Mouse (Mus musculus) intestine, embryonic 14.5 days (tissue): ENCODE measurements around the gene Gm45623. TPM values are rescaled to one million over a fixed set of nuclear protein-coding genes. Genes with fewer than 3 reads are reported as not detected.

Experiments used
- ATAC-seq: fragments of 200-750 bp; cut with Nextera tagmentation; replicated peaks from 2 replicates; pipeline ENCODE4 v1.8.0; 2017; ENCODE audit warnings: low read depth, moderate number of reproducible peaks, moderate TSS enrichment, moderate library complexity; ENCODE audit not compliant: low FRiP score, low TSS enrichment
- DNase-seq: peaks from one replicate; pipeline ENCODE4 v3.0.0-alpha.2; 2018; ENCODE audit warnings: low spot score
- H3K27ac ChIP-seq: fragments of 300-500 bp; sonication (generic); 2 replicates; pipeline ENCODE4 v1.5.1; 2014; ENCODE audit warnings: low read depth, mild to moderate bottlenecking, control low read depth
- H3K27me3 ChIP-seq: fragments of 300-500 bp; sonication (generic); replicated peaks from 2 replicates; pipeline ENCODE4 v1.6.1; 2014; ENCODE audit warnings: low read length, control low read depth; ENCODE audit not compliant: control insufficient read depth, insufficient read depth
- H3K36me3 ChIP-seq: fragments of 300-500 bp; sonication (generic); 2 replicates; pipeline ENCODE4 v1.6.1; 2014; ENCODE audit warnings: low read length, control low read depth; ENCODE audit not compliant: control insufficient read depth, insufficient read depth
- H3K4me1 ChIP-seq: fragments of 300-500 bp; sonication (generic); replicated peaks from 2 replicates; pipeline ENCODE4 v1.6.1; 2014; ENCODE audit warnings: low read length, control low read depth, mixed read lengths; ENCODE audit not compliant: control insufficient read depth, insufficient read depth
- H3K4me2 ChIP-seq: fragments of 300-500 bp; sonication (generic); 2 replicates; pipeline ENCODE4 v1.6.1; 2014; ENCODE audit warnings: low read length
- H3K4me3 ChIP-seq: fragments of 300-500 bp; sonication (generic); 2 replicates; pipeline ENCODE4 v1.5.1; 2014; ENCODE audit warnings: low read depth, low read length, control low read depth, mixed read lengths
- H3K9ac ChIP-seq: fragments of 300-500 bp; sonication (generic); 2 replicates; pipeline ENCODE4 v1.6.1; 2014; ENCODE audit warnings: mild to moderate bottlenecking, low read length
- H3K9me3 ChIP-seq: fragments of 300-500 bp; sonication (generic); 2 replicates; pipeline ENCODE4 v1.6.1; 2016; ENCODE audit warnings: low read length, control low read depth; ENCODE audit not compliant: control insufficient read depth
- WGBS: fragments of 180-500 bp; shearing (Covaris S2); extraction: QIAGEN DNeasy Blood & Tissue Kit; methylation state at CpG from one replicate; pipeline ENCODE4 v1.1.7; 2014; 5-methylcytosine and 5-hydroxymethylcytosine counted together
- polyA plus RNA-seq: library from polyadenylated mRNA; unstranded; fragments of >200 nt; fragmentation: Nextera tagmentation; extraction: Ambion mirVana; gene quantifications from 2 replicates; pipeline ENCODE4 v1.2.1, GENCODE M21; 2014

The Gm45623 gene
- polyA plus RNA-seq, 1 experiment from 2014 or later, result 0.32 TPM

GRCm38 (mm10) chr13:56702469-56703221, 51.0 kb downstream of the Gm45623 start, which contains the start of gene Smad5:
TSS of gene Smad5 (plus strand) at chr13:56703010.
- H3K4me3 ChIP-seq, result peak within 1 kb of the TSS; percentile 72
- peak; percentile 96 for DNase-seq
- H3K9me3 ChIP-seq, result no peaks in the 10 kb centered on the region
- peaks cover 46% of the 10 kb centered on the region for H3K4me1 ChIP-seq
- WGBS, result 3% methylated on average over 52 of the region's 62 CpGs
- H3K36me3 ChIP-seq, result peaks cover 14% of the 10 kb centered on the region; the same call in 1 of the 2 replicates
- no peaks in the 10 kb centered on the region for H3K27me3 ChIP-seq
- peak within 1 kb of the TSS; percentile 76 for H3K4me2 ChIP-seq
- ATAC-seq, result peak; percentile 90
- peak within 1 kb of the TSS; percentile 99 for H3K9ac ChIP-seq
- H3K27ac ChIP-seq, result peak within 1 kb of the TSS; percentile 99

Other genes starting within 250 kb of the Gm45623 start
- gene Fbxl21, start 231.4 kb downstream of the Gm45623 start, polyA plus RNA-seq, result 3.2 and 3.8 TPM in 2 replicates
- gene Lect2, start 205.3 kb downstream of the Gm45623 start, polyA plus RNA-seq, result 10.5 and 14.1 TPM in 2 replicates
- 123 and 163 TPM in 2 replicates for gene Tgfbi, start 144.3 kb downstream of the Gm45623 start, polyA plus RNA-seq
- gene Smad5, start 50.8 kb downstream of the Gm45623 start, polyA plus RNA-seq, result 37.5 and 39.9 TPM in 2 replicates
- gene Trpc7, start 142.2 kb upstream of the Gm45623 start, polyA plus RNA-seq, result 0.27 TPM in 1 of 2 replicates, not detected in the other